Mouse (Mus musculus) limb, embryonic 14.5 days (tissue): ENCODE data around the gene Gm4353. TPM values are rescaled to one million over a fixed set of nuclear protein-coding genes. Genes with fewer than 3 reads are reported as not detected.
"Not testable (repeated sequence)": the region's sequence is repeated elsewhere in the genome, so short reads cannot be mapped to it uniquely, and the experiment has no call there.

Experiments used
- ATAC-seq: fragments of 200-750 bp; cut with Nextera tagmentation; 2 replicates; pipeline ENCODE4 v1.8.0; 2017; ENCODE audit warnings: low read depth, moderate number of reproducible peaks, moderate TSS enrichment; ENCODE audit not compliant: low FRiP score
- DNase-seq: peaks from one replicate; pipeline ENCODE4 v3.0.0-alpha.2; 2015; ENCODE audit warnings: low spot score
- H3K27ac ChIP-seq: fragments of 300-500 bp; sonication (generic); replicated peaks from 2 replicates; pipeline ENCODE4 v1.5.1; 2014; ENCODE audit warnings: low read depth, mild to moderate bottlenecking, low read length, moderate library complexity, mixed read lengths
- H3K27me3 ChIP-seq: fragments of 300-500 bp; sonication (generic); 2 replicates; pipeline ENCODE4 v1.6.1; 2014; ENCODE audit warnings: low read length, mixed read lengths; ENCODE audit not compliant: control insufficient read depth, insufficient read depth
- H3K36me3 ChIP-seq: fragments of 300-500 bp; sonication (generic); 2 replicates; pipeline ENCODE4 v1.6.1; 2014; ENCODE audit warnings: mild to moderate bottlenecking, low read length, moderate library complexity, mixed read lengths; ENCODE audit not compliant: control insufficient read depth, insufficient read depth
- H3K4me1 ChIP-seq: fragments of 300-500 bp; sonication (generic); 2 replicates; pipeline ENCODE4 v1.6.1; 2014; ENCODE audit warnings: antibody characterized with exemption, low read length, mixed read lengths; ENCODE audit not compliant: control insufficient read depth, insufficient read depth
- H3K4me2 ChIP-seq: fragments of 300-500 bp; sonication (generic); replicated peaks from 2 replicates; pipeline ENCODE4 v1.6.1; 2014; ENCODE audit warnings: low read depth, mild to moderate bottlenecking, low read length, moderate library complexity; ENCODE audit not compliant: severe bottlenecking
- H3K4me3 ChIP-seq: fragments of 300-500 bp; sonication (generic); replicated peaks from 2 replicates; pipeline ENCODE4 v1.5.1; 2014; ENCODE audit warnings: low read length
- H3K9ac ChIP-seq: fragments of 300-500 bp; sonication (generic); 2 replicates; pipeline ENCODE4 v1.6.1; 2014; ENCODE audit warnings: mild to moderate bottlenecking, low read depth, low read length, moderate library complexity; ENCODE audit not compliant: severe bottlenecking
- H3K9me3 ChIP-seq: fragments of 300-500 bp; sonication (generic); 2 replicates; pipeline ENCODE4 v1.6.1; 2016; ENCODE audit warnings: low read length; ENCODE audit not compliant: control insufficient read depth
- POLR2A ChIP-seq: fragments of 200-500 bp; IDR thresholded peaks from 2 replicates; pipeline ENCODE4 v1.8.0; 2012; ENCODE audit warnings: inconsistent platforms, mild to moderate bottlenecking, moderate library complexity, borderline replicate concordance; ENCODE audit not compliant: insufficient read depth, insufficient read length; ENCODE audit errors: extremely low read depth
- WGBS: fragments of 180-500 bp; shearing (Covaris S2); extraction: QIAGEN DNeasy Blood & Tissue Kit; methylation state at CpG from one replicate; pipeline ENCODE4 v1.1.7; 2014; 5-methylcytosine and 5-hydroxymethylcytosine counted together
- polyA plus RNA-seq, 2 experiments: library from polyadenylated mRNA; depleted of rRNA in 1 of 2; stranded (reverse) in 1 of 2; unstranded in 1 of 2; fragments of >200 nt; fragmentation: Nextera tagmentation in 1 of 2; extraction: Ambion mirVana in 1 of 2; gene quantifications; 2 replicates each; pipeline versions ENCODE4 v1.2.1 to v1.2.3; 2012 to 2014

Gene Gm4353
- 0.79 and 0.87 TPM in 2 replicates for polyA plus RNA-seq (2012; rRNA removed)
- polyA plus RNA-seq (2014; fragmentation: Nextera tagmentation; extraction: Ambion mirVana) = 1.1 and 1.4 TPM in 2 replicates

DNA sequence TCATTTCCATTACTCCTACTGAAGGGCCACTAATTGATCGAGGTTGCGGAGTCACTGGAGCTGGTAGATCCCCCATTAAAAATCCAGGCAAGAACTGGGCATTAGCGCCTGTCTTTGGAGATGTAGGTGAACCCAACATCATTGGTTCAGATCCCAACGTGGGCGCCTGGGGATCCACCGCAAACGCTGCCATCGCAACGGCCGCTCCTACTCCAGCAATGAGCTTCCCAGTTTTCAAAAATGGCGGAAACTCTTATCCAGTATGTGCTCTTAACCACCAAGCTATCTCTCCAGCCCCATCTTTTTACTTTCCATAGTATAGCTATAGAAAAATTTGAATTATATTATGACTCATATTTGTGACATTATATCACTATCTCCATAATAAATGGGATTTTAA lies at the start of gene Gm4353:
Gm4353 (minus strand) TSS at position 270 of the 400 bp plus-strand sequence.
- not testable (repeated sequence) for H3K9ac ChIP-seq, H3K27me3 ChIP-seq, DNase-seq, H3K4me3 ChIP-seq, H3K4me1 ChIP-seq, H3K36me3 ChIP-seq, ATAC-seq, H3K9me3 ChIP-seq, H3K4me2 ChIP-seq, H3K27ac ChIP-seq
- 94% methylated on average over 11 of the region's 11 CpGs for WGBS

DNA sequence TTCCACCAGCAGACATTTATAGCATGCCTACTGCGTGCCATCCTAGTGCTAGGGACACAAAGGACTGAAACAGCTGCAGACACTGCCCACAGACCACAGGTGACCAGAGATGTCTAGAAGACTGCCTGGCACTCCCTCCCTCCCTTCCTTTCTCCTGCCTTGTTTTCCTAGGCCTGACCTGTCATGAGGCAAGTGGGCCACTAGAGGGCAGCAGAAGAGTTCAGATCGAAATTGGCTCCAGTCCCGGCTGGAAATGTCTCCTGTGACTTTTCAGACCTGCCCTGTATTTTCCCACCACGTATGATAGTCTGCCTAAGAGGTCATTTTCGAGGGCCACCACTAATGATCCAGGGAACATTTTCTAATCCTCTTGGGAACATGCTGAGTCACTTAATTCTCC lies 47.6 kb upstream of the Gm4353 start:
- no peak overlapping the region for H3K9ac ChIP-seq
- H3K4me3 ChIP-seq = no peak overlapping the region
- no peak for TF ChIP-seq POLR2A
- ATAC-seq (0 out of 2 replicates have a peak, but pooled peaks have one; percentile 20), DNase-seq (peak; percentile 74)
- H3K9me3 ChIP-seq = no peaks in the 10 kb centered on the region
- 8% methylated on average over 5 of the region's 5 CpGs for WGBS
- H3K4me1 ChIP-seq = no peaks in the 10 kb centered on the region
- no peak overlapping the region for H3K4me2 ChIP-seq
- H3K27me3 ChIP-seq = no peaks in the 10 kb centered on the region
- no peaks in the 10 kb centered on the region for H3K36me3 ChIP-seq
- no peak overlapping the region for H3K27ac ChIP-seq

DNA sequence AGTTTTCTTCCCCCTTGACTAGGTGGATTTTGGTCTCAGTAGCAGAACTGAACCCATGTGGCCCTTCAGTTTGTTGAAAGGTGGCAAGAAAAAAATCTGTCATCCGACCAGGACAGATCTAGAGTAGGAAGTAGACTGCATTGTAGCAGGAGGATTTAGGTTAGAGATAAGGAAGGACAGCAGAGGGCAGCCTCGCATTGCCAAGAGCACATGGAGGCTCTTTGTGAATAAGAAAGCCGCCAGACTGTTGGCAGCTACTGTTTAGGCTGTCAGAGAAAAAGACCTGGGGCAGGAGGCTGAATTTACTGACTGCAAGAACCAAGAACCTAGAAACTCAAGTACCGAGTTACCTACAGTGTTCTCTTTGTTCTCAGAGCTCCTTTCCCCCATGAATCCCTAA lies 47.0 kb upstream of the Gm4353 start:
- Histone ChIP-seq H3K9me3 (no peaks in the 10 kb centered on the region), H3K4me3 (no peak overlapping the region), H3K27me3 (no peaks in the 10 kb centered on the region), H3K4me2 (no peak overlapping the region), H3K36me3 (no peaks in the 10 kb centered on the region), H3K4me1 (no peaks in the 10 kb centered on the region), H3K9ac (no peak overlapping the region), H3K27ac (no peak overlapping the region)
- no peak for TF ChIP-seq POLR2A
- WGBS = 22% methylated on average over 4 of the region's 4 CpGs
- peak; percentile 8 for DNase-seq
- ATAC-seq = no peak

DNA sequence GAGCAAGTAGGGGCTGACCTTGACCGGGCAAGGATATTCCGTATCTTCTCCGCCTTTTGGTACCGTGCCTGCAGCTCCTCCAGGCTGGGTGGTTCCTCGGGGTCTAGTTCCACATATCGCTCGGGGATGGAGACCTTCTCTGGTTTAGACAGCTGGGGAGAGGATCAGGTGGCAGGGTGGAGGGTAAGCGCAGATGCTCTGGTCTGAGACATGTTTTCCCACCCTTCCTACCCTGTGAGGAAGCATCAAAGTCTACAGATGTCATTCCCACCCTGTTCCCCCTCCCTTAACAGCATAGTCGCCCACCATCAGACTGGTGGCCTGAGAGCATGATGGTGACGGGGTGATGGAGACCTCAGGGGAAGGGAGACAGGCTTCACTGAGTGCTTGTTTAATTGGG lies 44.9 kb upstream of the Gm4353 start:
- Histone ChIP-seq H3K9ac (no peak overlapping the region), H3K4me1 (peaks cover 7% of the 10 kb centered on the region), H3K9me3 (no peaks in the 10 kb centered on the region), H3K27me3 (no peaks in the 10 kb centered on the region), H3K4me2 (no peak overlapping the region), H3K36me3 (no peaks in the 10 kb centered on the region), H3K27ac (no peak overlapping the region), H3K4me3 (no peak overlapping the region)
- WGBS = 82% methylated on average over 10 of the region's 10 CpGs
- no peak for TF ChIP-seq POLR2A
- no peak for DNase-seq
- ATAC-seq = no peak

DNA sequence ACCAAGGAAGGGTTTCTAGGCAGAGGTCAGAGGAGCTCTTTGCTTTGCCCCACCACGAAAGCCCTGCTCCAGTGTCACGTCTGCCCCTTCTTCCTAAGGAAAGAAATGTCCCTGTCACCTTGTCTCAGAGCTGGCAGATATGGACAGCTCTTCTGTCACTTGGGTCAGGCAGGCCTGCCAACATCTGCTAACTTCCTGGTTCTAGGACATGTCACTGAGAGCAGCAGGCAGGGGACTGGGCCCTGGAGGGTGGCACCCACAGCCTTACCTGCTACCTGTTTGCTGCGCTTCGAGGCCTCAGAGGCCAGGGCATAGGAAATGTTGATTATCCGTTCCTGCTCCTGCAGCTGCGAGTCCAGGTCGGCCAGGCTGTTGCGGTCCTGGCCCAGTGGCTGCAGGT lies 43.9 kb upstream of the Gm4353 start:
- H3K4me1 ChIP-seq = peaks cover 9% of the 10 kb centered on the region
- H3K9ac ChIP-seq = no peak overlapping the region
- no peaks in the 10 kb centered on the region for H3K36me3 ChIP-seq
- ATAC-seq (no peak), DNase-seq (no peak)
- H3K4me2 ChIP-seq = no peak overlapping the region
- TF ChIP-seq POLR2A = no peak
- H3K9me3 ChIP-seq = no peaks in the 10 kb centered on the region
- H3K27ac ChIP-seq = no peak overlapping the region
- no peaks in the 10 kb centered on the region for H3K27me3 ChIP-seq
- 93% methylated on average over 8 of the region's 8 CpGs for WGBS
- no peak overlapping the region for H3K4me3 ChIP-seq

DNA sequence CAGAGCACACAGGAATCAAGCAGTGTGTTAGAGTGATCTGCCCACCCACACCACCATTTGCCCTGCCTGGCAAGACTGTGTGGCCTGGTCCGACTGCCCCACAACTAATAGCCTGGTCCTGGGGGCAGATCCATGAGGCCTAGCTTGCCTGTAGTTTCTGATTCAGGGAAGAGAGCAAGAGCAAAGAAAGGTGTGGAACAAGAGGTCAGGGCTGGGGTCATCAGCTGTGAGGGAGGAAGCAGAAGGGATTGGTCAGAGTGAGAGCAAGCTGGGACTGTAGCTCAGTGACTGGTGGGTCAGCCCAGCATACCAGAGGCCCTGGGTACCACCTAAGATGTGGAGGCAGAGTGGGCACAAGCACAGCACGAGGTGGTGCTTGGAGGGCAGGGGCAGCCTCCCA lies 42.6 kb upstream of the Gm4353 start:
- DNase-seq (no peak), ATAC-seq (no peak)
- Histone ChIP-seq H3K4me1 (peaks cover 9% of the 10 kb centered on the region), H3K4me2 (no peak overlapping the region), H3K9me3 (no peaks in the 10 kb centered on the region), H3K9ac (no peak overlapping the region), H3K27ac (no peak overlapping the region), H3K36me3 (no peaks in the 10 kb centered on the region), H3K27me3 (no peaks in the 10 kb centered on the region), H3K4me3 (no peak overlapping the region)
- no peak for TF ChIP-seq POLR2A
- WGBS = 72% methylated on average over 2 of the region's 2 CpGs
